Mouse (Mus musculus): ENCODE data around the gene Gm43064. TPM values are rescaled to one million over a fixed set of nuclear protein-coding genes. Genes with fewer than 3 reads are reported as not detected.
"Not testable (repeated sequence)": the region's sequence is repeated elsewhere in the genome, so short reads cannot be mapped to it uniquely, and the experiment has no call there.

Gene Gm43064
- total RNA-seq (2021) = under 1 TPM; 0.42 to 0.79 TPM
- long read RNA-seq = 0 reads

DNA sequence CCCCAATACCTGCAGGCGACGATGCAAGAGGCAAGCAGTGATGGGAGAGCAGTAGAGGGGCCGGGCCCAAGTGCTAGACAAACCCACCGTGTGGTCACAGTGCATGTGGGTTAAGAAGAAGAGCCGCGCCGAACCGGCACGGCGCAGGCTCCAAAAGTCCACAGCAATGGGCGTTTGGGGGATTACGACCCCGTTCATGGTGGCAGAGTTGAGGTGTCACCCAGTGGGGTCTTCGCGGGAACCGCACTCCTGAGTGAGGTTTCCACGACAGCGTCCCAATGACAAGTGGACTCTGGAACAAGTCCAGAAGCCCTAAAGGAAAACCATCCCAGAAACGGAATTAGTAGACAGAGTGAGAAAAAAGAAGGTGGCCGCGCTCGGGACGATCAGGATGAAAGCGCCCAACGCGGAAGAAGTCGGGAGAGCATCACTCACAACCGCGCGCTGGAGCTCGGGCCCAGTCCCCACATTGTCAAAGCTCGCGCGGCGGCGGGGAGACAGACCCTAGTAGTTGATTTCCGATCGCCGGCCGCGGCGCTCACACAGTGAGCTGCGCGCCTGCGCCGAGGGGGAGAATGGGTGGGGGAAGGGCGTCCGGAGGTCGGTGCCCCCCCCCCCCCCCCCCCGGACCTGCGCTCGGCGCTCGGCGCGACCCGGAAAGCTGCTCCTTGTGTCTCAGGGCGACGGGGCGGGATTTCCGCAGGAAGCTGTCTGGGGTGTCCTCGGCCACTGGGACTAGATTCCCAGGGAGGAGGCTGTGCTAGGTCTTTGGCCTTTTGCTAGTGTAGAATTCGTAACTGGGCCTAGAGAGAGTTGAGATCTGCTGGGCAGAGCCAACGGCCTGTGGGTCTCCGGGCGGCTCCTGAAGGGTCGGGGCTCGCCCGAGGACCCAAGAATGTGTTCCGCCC lies at the start of gene Gm43064, which contains the start of the genes Dclre1b and Ap4b1:
Gene Gm43064 (plus strand): TSS at position 683 of the 908 bp plus-strand sequence.
Gene Dclre1b (minus strand): TSS at position 554 of the 908 bp plus-strand sequence.
Gene Ap4b1 (plus strand): TSS at position 630 of the 908 bp plus-strand sequence.
- peak; percentile 76 to 92 for DNase-seq (ENCODE audit: low spot score in 2 of 2)

DNA sequence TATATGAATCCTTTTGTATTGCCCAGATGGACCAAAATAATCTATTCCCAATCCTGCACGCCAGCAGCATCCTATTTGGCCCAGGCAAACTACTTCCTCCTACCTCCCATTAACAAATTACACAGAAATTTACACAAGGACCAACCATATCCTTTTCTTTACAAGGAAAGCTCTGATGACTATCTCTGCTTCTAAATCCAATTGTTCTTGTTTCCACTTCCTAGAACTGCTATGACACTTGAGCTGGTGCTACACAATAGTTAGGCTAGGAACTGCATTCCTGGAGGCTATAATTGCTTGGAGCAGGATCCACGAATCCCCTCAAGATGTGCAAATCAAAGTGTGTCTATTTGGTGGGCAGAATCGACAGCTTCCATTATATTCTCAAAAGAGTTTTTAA lies 42.6 kb upstream of the Gm43064 start:
- DNase-seq (ENCODE audit: low spot score in 2 of 2) = no peak

DNA sequence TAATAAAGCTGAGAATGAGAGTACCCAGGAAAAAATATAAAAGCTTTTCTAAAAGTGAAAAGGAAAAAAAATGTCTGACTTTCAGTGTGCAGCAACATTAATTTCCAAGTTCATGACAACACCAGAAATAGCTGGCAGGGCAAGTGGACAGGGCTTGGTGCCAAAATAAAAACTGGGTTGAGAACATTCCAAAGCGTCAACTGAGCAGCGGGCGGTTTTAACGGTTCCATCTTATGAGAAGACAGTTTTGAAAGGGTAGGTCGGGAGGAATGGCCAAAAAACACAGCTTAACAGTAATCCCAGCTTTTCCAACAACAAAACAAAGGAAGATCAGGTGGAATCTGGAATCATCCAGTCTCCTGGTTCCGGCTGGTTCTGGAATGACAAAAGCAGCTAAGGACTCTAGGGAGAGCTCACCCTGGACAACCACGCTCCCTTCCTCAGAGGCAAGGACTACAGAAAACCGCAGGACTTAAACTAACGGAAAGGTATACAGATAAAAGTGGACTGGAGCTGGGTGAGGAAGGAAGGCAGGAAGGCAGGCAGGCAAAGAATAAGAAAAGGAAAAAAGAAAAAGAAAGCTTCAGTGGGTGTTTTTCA lies 37.7 kb upstream of the Gm43064 start:
- peak in 1 of 2 experiments; percentile 52 for DNase-seq (ENCODE audit: low spot score in 2 of 2)

DNA sequence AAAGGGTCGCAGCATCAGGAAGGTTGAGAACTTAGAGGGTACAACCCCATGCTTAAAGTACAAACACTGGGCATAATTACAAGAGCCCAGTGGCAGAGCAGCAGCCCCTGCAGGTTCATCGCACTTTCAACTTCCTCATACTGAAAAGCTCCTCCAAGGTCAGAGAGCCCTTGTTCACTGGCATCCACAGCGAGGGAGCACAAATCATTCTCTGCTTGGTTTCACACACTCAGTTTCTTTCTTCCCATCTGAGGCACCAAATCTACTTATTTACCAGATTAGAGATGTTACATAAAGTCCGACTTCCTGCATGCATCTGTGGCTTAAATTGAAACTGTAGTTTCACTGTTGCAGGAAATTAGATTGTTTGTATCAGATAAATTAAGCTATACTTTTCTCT lies 36.5 kb upstream of the Gm43064 start:
- no peak for DNase-seq (ENCODE audit: low spot score in 2 of 2)

DNA sequence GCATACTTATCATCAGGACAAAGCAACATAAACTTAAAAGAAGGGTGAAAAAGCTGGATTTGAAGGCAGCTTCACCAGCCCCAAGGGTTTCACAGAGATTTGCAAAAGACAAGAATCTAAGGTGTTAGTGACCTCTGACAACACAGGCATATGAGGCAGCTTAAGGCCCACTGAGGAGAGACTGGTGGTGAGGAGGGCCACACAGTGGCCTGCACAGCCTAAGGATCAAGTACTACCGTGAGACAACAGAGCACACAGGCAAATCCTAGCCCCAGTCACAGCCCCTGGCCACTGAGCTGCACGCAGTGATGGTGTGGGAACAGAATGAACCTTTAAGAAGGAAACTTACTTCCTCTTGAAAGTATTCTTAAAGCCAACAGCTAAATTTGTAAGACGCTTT lies 35.9 kb upstream of the Gm43064 start:
- DNase-seq (ENCODE audit: low spot score in 2 of 2) = no peak

DNA sequence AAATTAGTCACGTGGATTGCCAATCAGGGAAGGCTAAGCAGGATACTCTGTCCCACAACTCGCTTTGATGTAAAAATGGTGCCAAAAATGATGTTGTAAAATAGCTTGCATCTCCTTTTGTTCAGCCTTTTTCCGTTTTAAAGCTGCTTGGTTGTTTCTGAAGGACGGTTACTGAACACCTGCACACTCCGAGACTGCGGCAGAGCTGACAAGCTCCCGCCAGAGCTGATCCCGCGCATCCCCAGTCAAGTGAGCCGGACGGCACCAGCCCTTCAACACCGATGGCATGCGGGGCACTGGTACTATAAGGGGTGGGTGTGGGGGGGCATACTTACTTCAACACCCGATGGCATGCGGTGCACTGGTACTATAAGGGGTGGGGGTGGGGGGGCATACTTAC lies 35.4 kb upstream of the Gm43064 start:
- DNase-seq (ENCODE audit: low spot score in 2 of 2) = no peak

DNA sequence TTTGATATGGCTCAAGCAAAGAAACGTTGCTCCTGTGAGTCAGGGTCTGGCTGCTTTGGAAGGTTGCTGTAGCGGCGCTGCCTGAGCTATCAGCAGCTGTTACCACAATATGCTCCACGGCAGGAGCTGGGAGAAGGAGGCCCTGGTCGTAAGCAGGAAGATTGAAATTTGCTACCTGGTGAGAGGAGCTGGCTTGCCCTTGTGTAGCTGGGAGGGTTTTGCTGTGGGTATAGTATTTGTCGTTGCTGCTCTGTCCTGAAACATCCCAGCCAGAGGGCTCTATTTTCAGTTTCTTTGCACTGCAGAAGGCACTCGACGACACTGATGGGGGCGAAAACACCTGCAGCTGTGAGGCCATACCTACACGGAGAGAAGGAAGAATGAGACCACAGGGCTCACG lies 31.4 kb upstream of the Gm43064 start:
- DNase-seq (ENCODE audit: low spot score in 2 of 2) = peak; percentile 26 to 52

DNA sequence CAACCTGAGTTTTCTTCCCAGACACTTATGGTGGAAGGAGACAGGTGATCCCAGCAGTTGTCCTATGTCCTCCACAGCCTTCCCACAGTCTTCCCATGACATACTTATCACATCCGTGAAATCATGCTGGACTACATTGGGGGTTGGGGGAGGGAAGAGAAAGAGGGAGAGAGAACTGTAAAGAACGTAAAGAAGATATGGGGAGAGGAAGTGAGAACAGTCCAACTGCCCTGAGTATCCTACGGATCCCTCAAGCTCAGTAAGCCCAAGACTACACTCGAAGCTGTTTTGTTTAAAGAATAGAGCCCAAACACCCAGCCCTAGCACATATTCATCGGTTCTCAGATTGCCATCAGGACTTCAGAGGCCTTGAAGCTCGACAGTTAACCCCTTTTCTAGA lies 30.7 kb upstream of the Gm43064 start:
- no peak for DNase-seq (ENCODE audit: low spot score in 2 of 2)

DNA sequence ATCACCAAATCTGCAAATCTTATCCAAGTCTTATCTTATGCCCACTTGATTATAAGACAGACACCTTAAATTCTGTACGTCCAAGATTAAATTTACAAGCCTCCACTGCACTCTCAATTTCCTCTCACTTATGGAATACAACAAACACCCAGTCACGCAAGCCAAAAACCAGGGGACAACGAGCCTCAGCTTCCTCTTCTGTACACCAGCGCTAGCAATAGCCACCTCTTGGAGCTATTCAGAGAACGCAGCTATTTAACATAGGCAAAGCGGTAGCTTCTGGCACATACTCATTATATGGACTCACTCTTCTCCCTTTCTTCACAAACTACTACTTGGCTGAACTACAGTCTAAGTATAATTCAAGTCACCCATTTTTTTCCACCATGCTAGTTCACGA lies 30.2 kb upstream of the Gm43064 start:
- DNase-seq (ENCODE audit: low spot score in 2 of 2) = no peak

DNA sequence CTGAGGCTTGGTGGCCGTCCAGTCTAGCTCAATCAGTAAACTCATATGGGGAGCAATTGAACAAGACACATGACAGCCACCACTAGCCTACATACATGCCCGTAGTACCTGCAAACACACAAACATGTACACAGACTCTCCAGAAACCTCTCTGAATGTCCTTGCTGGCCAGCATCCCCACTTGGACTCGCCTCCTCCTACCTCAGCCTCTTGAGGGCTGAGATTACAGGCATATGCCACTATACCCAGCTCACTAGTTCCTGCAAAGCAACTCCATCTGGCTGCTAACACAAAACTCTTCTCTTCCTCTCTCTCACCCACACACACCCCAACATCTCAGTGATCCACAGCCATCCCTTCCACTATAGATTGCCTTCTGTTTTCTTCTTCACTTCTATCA lies 29.1 kb upstream of the Gm43064 start:
- DNase-seq (ENCODE audit: low spot score in 2 of 2) = peak; percentile 23 to 42

DNA sequence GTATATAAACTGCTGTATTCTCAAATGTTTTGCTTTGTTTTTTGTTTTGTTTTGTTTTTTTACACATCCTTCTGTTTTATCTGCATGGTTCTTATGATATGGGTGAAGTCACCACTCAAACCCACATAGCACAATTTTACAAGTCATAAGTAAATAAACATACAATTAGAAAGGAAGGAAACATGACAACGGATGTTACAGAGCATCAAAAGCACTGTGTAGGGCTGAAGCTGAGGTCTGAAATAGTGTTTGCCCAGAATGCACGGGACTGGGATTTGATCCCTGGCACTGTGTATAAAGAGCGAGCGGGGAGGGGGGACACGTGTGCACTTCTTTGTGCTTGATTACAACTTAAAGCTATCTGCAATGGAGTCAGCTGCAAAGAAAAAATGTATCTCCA lies 28.6 kb upstream of the Gm43064 start:
- no peak for DNase-seq (ENCODE audit: low spot score in 2 of 2)

DNA sequence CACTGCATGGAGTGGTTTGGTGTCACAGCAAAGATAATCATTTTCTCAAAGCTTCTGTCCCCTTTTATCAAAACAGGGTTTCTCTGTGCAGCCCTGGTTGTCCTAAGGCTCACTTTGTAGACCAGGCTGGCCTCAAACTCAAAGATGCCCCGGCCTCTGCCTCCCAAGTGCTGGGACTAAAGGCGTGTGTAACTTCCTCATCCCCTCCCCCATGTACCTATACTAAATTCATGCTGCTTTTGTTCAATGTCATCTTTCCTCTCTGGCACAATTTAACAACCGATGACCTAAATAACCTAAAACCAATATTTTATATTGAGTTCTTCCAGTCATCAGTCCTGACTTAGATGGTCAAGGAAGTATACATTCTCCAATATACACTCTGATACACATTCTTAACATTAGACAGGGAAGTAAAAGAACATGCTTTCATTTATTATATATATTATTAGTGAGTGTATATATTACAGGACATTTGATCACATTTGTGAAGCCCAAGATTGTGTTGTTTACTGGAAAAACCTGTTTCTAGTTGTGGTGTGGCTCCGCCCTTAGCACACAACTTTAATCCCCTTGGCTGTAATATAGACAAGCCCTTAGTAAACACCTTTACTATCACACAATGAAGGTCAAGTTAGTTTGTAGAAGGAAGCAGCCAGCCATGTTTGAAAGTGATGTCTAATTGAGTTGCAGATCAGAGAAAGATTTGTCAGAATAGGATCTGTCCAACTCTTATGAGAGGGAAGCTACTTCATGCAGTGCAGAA lies 26.3 kb upstream of the Gm43064 start:
- DNase-seq (ENCODE audit: low spot score in 2 of 2) = no peak

DNA sequence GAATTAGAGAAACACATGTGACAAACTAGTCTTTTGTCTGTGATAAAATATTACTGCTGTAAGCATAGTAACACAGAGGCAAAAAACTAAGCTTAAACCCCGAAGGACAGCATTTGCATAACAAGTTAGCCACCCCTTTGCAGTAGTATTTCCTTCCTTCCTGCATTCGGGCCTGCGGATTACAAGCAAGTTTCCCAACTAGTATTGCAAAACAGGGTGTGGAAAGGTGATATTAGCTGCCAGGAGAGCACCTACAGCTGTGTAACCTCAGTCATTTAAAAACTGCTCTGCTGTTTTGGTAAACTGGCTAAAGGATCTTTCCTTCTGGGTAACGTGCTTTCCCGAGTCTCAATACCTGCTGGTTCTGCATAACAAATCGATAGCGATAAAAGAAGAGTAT lies 22.1 kb upstream of the Gm43064 start:
- no peak for DNase-seq (ENCODE audit: low spot score in 2 of 2)

DNA sequence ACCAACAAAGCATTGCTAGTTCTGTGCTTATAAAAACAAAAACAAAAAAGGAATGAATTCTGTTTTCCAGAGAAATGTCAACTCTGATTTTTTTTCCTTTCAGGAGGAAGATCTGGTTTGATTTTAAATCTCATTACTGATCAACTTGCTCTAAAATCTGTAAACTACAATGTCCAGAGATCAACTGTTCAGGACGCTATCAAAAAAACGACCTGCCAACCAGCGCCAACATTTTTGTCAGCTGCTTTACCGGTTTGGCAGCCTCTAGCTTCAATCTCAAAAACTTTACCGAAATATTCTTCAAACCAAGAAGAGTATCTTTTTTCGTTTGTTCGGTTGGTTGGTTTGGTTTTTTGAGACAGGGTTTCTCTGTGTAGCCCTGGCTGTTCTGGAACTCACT lies 20.3 kb upstream of the Gm43064 start:
- no peak for DNase-seq (ENCODE audit: low spot score in 2 of 2)

DNA sequence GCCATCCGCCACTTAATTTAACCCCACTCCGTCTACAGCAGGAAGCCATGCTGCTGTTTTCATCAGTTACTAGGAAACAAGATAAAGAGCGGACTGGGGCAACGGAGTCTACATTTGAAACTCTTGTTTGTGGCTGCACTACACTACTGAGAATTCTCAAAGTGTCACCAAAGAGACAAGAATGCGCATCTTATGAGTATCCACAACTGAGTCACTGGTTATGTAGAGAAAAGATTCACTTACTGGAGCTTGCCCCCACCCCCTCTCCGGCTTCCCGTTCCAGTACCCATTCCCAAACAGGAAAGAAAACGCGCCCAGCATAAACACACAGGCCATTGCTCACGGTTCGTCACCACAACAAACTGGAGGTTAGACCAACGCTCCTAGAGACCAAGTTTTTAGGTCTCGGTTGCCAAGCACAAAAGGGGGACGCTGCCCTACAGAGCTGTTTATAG lies 19.5 kb upstream of the Gm43064 start:
- DNase-seq (ENCODE audit: low spot score in 2 of 2) = no peak

DNA sequence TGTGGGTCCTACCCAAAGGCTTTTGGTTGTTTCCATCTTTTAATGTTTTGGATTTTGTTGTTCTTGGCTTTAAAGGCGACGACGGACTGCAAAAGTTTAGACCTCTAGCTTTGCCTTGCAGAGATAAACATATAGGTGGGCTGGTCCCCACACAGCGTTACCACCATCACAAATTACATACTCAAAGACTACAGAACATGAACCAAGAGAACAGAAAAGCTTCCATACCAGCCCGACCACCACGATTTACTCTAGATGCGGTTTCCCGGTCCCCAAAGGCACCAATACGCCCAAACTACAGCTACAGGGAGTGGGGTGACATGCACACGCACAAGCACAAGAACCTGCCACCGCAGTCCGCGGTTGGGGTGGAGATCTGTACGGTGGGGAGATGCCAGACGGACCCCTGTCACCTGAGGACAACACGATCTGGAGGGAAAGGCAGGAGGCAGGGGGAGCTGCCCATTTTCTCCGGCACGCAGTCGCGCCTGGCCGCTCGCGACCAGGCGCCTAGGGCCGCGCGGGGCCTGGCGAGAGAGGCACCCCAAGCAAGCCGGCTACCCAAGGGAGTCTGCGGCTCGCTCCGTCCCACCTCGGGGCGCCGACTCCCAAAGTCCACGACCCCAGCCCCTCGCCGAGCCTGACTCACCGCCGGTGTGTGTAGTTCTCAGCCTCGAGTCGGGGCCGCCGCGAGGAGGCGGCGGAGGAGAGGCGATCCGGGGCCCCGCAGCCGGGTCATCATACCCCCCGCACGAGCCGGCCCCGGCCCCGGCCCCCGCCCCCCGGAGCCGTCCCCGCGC lies 18.8 kb upstream of the Gm43064 start:
- peak in 1 of 2 experiments; percentile 38 for DNase-seq (ENCODE audit: low spot score in 2 of 2)

DNA sequence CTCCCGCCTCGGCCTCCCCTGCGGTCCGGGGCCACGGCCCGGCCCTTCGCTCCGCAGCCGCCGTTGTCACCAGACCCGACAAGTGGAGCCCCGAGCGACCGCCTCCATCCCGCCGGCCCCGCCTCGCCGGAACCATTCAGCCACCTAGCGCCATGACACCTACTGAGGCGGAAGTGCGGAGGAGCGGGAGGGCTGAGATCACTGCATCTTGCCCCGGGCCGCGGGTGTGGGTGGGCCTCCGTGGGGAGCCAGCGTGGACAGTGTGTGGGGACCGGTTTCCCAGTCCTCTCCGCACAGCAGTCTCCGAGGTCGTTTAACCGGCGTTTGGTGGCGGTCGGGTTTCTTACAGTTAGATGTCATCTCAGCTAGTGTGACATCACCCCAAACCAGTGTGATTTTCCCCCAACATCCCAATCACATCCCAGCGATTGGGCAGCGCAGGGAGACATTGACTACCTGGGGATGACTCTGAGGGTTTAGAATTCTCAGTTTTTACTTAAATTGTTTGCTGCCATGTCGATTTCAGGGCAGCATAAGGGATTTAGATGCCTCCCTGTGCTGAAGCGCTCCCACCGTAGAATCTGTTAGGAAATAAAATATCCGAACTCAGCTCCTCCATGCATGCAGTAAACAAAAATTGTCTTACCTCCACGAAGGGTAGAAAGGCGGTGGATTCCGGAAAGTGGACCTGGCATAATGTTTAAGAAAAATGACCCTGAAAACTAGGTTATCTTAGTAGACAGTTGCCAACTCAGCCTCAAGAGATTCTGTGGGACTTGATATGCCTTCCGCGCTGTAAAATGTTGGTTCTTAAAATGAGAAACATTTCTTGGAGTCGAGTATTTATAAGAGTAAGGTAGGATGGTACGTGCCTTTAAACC lies 17.9 kb upstream of the Gm43064 start, which contains the start of gene Hipk1:
Gene Hipk1 (minus strand): TSS at position 334 of the 881 bp plus-strand sequence.
- DNase-seq (ENCODE audit: low spot score in 2 of 2) = peak; percentile 92 to 96

DNA sequence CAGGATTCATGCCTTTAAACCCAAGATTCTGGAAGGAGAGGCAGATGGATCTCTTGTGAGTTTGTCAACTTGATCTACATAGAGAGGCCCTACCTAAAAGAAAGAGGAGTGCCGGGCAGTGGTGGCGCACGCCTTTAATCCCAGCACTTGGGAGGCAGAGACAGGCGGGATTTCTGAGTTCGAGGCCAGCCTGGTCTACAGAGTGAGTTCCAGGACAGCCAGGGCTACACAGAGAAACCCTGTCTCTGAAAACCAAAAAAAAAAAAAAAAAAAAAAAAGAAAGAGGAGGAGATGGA lies 17.3 kb upstream of the Gm43064 start:
- not testable (repeated sequence) for DNase-seq (ENCODE audit: low spot score in 2 of 2)

DNA sequence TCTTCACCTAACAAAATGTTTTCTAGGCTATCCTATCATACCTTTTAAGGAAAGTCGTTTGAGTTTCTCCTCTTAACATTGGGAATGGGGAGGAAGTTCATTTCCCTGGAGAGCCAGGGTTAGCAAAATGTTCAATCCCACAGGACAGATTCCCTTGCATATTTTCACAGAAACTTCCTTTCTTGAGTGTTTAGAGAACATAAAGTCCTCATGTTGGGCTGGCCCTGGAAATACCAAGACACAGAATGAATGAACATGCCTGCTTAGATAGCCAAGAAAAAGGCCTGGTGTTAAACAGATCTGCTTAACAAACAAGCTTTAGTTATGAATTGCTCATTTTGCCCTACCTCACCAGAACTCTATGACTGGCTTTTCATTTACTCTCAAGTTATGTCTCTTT lies 16.8 kb upstream of the Gm43064 start:
- DNase-seq (ENCODE audit: low spot score in 2 of 2) = no peak

DNA sequence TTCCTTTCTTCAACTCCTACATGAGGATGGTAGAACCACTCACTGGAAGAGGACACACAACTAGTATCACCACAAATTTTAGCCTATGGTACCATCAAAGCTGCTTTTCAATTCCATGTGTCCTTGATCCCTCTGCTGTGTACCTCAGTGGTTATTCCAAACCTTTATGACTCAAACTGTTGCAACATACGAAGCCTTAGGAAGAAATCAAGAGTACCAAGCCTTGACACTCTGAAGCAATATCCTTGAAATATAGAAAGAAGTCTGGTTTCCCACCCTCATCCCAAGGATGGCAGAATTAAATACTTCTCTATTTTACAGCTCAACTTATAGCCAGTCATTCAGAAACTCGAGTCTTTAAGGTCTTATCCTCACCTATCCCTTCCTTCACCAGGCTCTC lies 13.0 kb upstream of the Gm43064 start:
- no peak for DNase-seq (ENCODE audit: low spot score in 2 of 2)

All from layer of hippocampus, adult 18-20 months (tissue).